Mouse (Mus musculus) brain, adult 2 months (tissue): ENCODE data around the gene Adora1.
A peak's percentile ranks its signal among the peaks of the same experiment; 100 is the strongest.
"Not testable (repeated sequence)": the region's sequence is repeated elsewhere in the genome, so short reads cannot be mapped to it uniquely, and the experiment has no call there.

Experiments
- DNase-seq: peaks from one replicate; pipeline ENCODE4 v3.0.0; 2011; ENCODE audit warnings: low read depth, low spot score

The Adora1 gene

DNA sequence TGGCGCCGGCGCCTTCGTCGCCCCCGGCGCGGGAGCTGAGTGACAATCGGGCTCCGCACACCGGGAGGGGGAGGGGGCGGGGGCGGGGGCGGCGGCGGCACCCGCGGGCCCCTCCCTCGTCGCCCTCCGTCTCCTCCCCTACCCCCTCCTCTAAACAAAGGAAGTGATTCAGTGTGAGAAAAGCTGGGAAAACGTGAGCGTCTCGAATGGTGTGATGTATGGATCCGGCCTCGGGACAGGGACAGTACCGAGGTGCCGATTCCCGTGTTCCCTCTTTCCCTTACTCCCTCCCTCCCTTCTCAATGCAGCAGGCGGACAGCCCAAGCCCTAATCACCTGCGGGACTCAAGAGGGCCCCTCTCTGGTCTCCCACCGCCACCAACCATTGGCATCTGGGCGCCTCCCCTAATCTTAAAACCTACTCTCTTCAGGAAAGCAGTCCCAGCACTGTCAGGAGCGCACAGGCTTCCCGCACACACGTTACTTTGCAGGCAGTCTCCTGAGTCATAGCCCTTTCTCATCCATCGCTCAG, at the start of gene Adora1:
Adora1 (minus strand) TSS at position 41 of the 531 bp plus-strand sequence.
- peak; percentile 77 for DNase-seq

GRCm38 (mm10) chr1:134283108-134283507, 47.9 kb upstream of the Adora1 start:
- DNase-seq, result no peak

- DNase-seq, result no peak
These were observed 47.1 kb upstream of the Adora1 start for GRCm38 (mm10) chr1:134282342-134282741.

GRCm38 (mm10) chr1:134281563-134281962, 46.3 kb upstream of the Adora1 start:
- no peak for DNase-seq

GRCm38 (mm10) chr1:134280174-134280573, 44.9 kb upstream of the Adora1 start:
- DNase-seq, result peak; percentile 66

GRCm38 (mm10) chr1:134276823-134277222, 41.6 kb upstream of the Adora1 start:
- DNase-seq, result no peak

GRCm38 (mm10) chr1:134275616-134276464, 40.6 kb upstream of the Adora1 start:
- DNase-seq, result peak; percentile 95

- DNase-seq, result peak; percentile 97
These were observed 39.3 kb upstream of the Adora1 start for GRCm38 (mm10) chr1:134274483-134274920.

- peak; percentile 90 for DNase-seq
These were observed 38.5 kb upstream of the Adora1 start for GRCm38 (mm10) chr1:134273493-134274395.

- DNase-seq, result peak; percentile 41
These were observed 37.6 kb upstream of the Adora1 start for GRCm38 (mm10) chr1:134272754-134273250.

DNA sequence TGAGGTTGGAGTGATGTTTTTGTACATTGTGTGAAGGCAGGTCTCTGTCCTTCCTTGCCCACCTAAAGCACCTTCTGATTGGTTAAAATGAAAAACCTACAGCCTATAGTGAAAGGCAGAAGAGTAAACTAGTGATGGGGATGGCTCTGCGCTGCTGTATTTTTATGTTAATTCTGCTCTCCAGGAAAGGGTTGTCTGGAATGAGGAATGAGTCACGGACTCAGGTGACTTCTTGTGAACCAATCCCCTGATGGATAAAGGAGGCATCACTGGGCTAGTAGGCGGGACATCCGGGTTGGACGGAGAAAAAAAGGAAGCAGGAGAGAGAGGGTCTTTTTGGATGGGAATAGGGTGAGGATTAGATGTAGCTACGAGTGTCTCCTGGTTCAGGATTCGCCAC, 34.8 kb upstream of the Adora1 start:
- no peak for DNase-seq

DNA sequence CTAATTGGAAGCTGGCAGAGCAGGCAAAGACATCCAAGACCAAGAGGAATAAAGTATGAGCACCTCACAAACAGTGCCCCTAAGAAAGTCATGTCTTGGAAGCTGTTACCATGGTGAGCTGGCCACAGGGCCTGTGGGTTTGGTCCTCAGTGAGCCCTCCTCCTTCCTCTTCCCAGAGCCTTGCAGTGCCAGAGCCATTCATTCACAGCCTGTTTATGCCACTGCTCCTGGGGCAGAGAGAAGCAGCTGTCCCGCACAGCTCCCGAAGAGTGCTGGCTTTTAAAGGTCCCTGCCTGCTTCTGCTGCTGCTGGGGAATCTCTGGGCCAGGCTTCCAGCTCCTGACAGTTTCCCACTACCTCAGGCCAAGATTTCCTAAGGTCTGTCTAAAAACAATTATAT, 30.6 kb upstream of the Adora1 start:
- peak; percentile 54 for DNase-seq

DNA sequence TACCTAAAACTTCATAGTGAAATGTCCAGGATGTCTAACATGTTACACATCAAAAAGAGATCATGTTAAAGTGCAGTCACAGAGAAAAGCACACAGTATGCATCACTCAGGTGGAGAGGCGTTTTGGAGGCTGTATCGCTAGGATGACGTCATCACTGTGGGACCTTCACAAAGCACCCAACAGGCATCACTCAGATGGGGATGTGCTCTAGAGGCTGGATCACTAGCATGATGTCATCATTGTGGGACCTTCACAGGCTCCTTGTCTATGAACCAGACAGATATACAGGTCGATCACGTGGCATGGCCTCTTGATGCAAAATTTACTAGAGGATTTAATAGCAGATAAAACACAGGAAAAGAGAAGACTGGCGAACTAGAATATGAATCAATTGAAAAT, 29.1 kb upstream of the Adora1 start:
- DNase-seq, result no peak

GRCm38 (mm10) chr1:134249681-134250080, 14.4 kb upstream of the Adora1 start:
- not testable (repeated sequence) for DNase-seq

GRCm38 (mm10) chr1:134246590-134246989, 11.4 kb upstream of the Adora1 start:
- DNase-seq, result peak; percentile 87

DNA sequence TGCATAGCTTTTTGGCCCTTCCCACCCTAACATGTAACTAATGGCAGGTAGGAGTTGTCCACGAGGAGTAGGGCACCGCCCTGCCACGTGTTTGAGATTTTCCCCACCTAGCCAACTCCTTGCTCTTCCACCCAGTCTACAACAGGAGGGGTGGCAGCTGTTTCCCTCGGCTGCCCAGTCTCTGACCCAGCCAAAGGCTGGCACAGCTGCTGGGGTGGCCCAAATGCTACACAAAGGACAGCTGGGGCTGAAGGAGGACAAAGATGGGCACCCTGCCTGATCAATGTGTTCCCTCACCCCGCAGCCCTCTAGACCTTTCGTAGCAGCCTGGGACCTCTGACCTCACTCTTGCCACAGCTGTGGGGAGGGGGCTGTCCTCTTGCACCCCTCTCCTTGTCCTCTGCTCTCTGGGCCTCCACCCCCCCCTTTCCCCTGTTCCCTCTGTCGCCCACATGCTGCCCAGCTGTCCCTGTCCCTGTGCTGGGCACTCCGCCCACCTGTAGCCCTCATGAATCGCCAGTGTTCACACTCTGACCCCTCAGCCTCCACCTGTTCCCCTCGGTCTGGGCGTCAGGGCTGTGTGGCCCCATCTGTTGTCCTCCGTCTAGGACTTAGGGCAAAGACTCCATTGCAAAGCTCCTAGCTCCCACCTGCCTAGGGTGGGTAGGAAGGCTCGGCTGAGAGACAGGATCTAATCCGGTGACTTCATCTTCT, 9.9 kb upstream of the Adora1 start:
- peak; percentile 59 for DNase-seq

DNA sequence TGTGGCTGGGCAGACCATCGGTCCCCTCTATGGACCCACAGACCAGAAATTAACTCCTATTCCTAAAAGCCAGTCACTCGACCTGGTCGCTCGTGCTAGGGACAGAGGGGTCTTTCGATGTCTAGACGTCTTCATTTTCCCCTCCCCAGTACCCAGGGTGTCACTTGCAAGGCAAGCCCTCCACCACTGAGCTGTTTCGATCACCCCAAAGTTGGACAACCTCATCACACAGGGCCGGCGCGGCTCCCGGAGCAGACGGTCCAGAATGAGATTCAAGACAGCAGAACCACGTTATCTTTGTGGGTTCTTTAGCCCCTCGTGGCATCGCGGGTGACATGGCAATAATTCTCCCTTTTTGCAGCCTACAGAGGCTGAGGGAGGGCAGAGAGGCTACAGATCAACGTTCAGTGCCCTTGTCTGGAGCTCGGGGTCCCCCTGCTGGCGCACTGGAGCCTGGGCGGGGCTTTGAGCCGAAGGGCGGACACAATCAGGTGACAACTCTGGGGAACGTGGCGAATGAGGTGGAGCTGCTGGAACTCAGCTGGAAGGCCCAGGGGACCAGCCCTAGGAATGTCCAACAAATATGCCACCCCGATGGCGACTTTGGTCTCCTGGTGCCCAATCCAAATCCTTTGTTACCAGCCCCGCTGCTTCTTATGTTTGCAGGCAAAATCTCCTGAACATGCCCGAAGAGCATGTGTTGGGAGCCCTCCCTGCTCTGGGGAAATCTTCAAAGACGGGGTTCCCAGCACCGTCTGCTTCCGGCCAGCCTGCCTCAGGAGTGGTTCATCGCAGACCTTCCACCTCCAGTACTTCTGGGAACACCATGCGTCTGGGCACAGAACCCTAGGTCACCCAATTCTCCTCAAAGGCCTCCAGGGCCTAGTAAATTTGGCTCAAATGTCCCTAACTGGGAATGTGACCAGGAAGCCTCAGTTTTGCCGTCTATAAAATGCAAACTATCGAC, 9.0 kb upstream of the Adora1 start:
- peak; percentile 96 for DNase-seq

- no peak for DNase-seq
These were observed 8.3 kb upstream of the Adora1 start for GRCm38 (mm10) chr1:134243505-134243904.

GRCm38 (mm10) chr1:134242286-134242685, 7.1 kb upstream of the Adora1 start:
- DNase-seq, result no peak

DNA sequence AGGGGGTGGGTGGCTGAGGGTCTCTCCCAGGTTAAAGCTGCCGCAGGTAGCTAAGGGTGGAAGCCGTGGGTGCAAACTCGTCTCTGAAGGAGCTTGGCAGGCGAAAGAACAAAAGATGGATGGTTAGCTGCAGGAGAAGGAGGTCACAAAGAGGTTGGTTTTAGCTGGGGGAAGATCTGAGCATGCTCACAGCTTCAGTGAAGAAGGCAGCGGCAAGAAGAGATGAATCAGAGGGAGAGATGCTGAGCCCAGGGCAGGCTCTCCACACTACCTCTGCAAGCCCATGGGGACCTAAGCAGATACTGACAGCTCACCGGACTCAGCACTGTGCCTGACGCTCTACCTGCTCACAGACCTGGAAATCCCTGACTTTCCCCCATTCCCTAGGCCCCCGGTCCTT, 6.1 kb upstream of the Adora1 start:
- peak; percentile 76 for DNase-seq
